Mouse (Mus musculus) kidney, embryonic 15.5 days (tissue): ENCODE measurements at regions not wholly inside any gene's neighbourhood (a gene's known extent, or its start where the extent isn't known, plus 50 kb on each side); places are given as distances from the start of the nearest gene placed in this dataset.

Experiments used
- ATAC-seq: fragments of 200-750 bp; cut with Nextera tagmentation; replicated peaks from 2 replicates; pipeline ENCODE4 v1.8.0; 2017; ENCODE audit warnings: moderate TSS enrichment; ENCODE audit not compliant: low FRiP score
- H3K27ac ChIP-seq: fragments of 300-500 bp; sonication (generic); 2 replicates; pipeline ENCODE4 v1.5.1; 2015; ENCODE audit warnings: mild to moderate bottlenecking, inconsistent platforms
- H3K27me3 ChIP-seq: fragments of 300-500 bp; sonication (generic); 2 replicates; pipeline ENCODE4 v1.6.1; 2015; ENCODE audit warnings: inconsistent platforms
- H3K36me3 ChIP-seq: fragments of 300-500 bp; sonication (generic); 2 replicates; pipeline ENCODE4 v1.6.1; 2015; ENCODE audit warnings: inconsistent platforms
- H3K4me1 ChIP-seq: fragments of 300-500 bp; sonication (generic); 2 replicates; pipeline ENCODE4 v1.6.1; 2015; ENCODE audit warnings: inconsistent platforms
- H3K4me2 ChIP-seq: fragments of 300-500 bp; sonication (generic); 2 replicates; pipeline ENCODE4 v1.6.1; 2015; ENCODE audit warnings: moderate library complexity, mild to moderate bottlenecking, inconsistent platforms
- H3K4me3 ChIP-seq: fragments of 300-500 bp; sonication (generic); replicated peaks from 2 replicates; pipeline ENCODE4 v1.5.1; 2015; ENCODE audit warnings: mild to moderate bottlenecking, inconsistent platforms
- H3K9ac ChIP-seq: fragments of 300-500 bp; sonication (generic); 2 replicates; pipeline ENCODE4 v1.6.1; 2015; ENCODE audit warnings: mild to moderate bottlenecking, inconsistent platforms
- H3K9me3 ChIP-seq: fragments of 300-500 bp; sonication (generic); replicated peaks from 2 replicates; pipeline ENCODE4 v1.6.1; 2016; ENCODE audit warnings: inconsistent platforms
- WGBS: fragments of 180-500 bp; shearing (Covaris S2); methylation state at CpG from one replicate; pipeline ENCODE4 v1.1.7; 2015; ENCODE audit warnings: mixed read lengths; 5-methylcytosine and 5-hydroxymethylcytosine counted together

- ATAC-seq, result no peak
- no peaks in the 10 kb centered on the region for H3K36me3 ChIP-seq
- no peaks in the 10 kb centered on the region for H3K9me3 ChIP-seq
- H3K4me2 ChIP-seq, result no peak overlapping the region
- H3K9ac ChIP-seq, result no peak overlapping the region
- H3K27ac ChIP-seq, result no peak overlapping the region
- no peaks in the 10 kb centered on the region for H3K27me3 ChIP-seq
- no peak overlapping the region for H3K4me3 ChIP-seq
- no peaks in the 10 kb centered on the region for H3K4me1 ChIP-seq
- 79% methylated on average over 10 of the region's 10 CpGs for WGBS
Measured at GRCm38 (mm10) chr14:68022925-68023324, 1271.2 kb downstream of the Synb start.

GRCm38 (mm10) chr14:68021240-68021639 lies 1272.9 kb downstream of the Synb start:
- no peak overlapping the region for H3K27ac ChIP-seq
- no peak overlapping the region for H3K4me3 ChIP-seq
- no peaks in the 10 kb centered on the region for H3K27me3 ChIP-seq
- H3K4me1 ChIP-seq, result no peaks in the 10 kb centered on the region
- no peak overlapping the region for H3K4me2 ChIP-seq
- WGBS, result 69% methylated on average over 7 of the region's 7 CpGs
- H3K36me3 ChIP-seq, result no peaks in the 10 kb centered on the region
- no peak for ATAC-seq
- no peaks in the 10 kb centered on the region for H3K9me3 ChIP-seq
- H3K9ac ChIP-seq, result no peak overlapping the region

GRCm38 (mm10) chr14:68020769-68021168 lies 1273.3 kb downstream of the Synb start:
- H3K9me3 ChIP-seq, result no peaks in the 10 kb centered on the region
- ATAC-seq, result no peak
- no peak overlapping the region for H3K4me3 ChIP-seq
- H3K4me1 ChIP-seq, result no peaks in the 10 kb centered on the region
- H3K27ac ChIP-seq, result no peak overlapping the region
- WGBS, result 86% methylated on average over 6 of the region's 6 CpGs
- H3K27me3 ChIP-seq, result no peaks in the 10 kb centered on the region
- H3K36me3 ChIP-seq, result no peaks in the 10 kb centered on the region
- H3K9ac ChIP-seq, result no peak overlapping the region
- no peak overlapping the region for H3K4me2 ChIP-seq

- no peaks in the 10 kb centered on the region for H3K4me1 ChIP-seq
- H3K36me3 ChIP-seq, result no peaks in the 10 kb centered on the region
- H3K4me2 ChIP-seq, result no peak overlapping the region
Measured at GRCm38 (mm10) chr14:68018686-68019085, 1275.4 kb downstream of the Synb start.

GRCm38 (mm10) chr14:67996790-67997417 lies 1297.2 kb downstream of the Synb start:
- ATAC-seq, result no peak
- WGBS, result 77% methylated on average over 7 of the region's 7 CpGs
- H3K4me1 ChIP-seq, result no peaks in the 10 kb centered on the region

More at GRCm38 (mm10) chr14:68018686-68019085, 1275.4 kb downstream of the Synb start:
- Histone ChIP-seq H3K4me3 (no peak overlapping the region), H3K27me3 (no peaks in the 10 kb centered on the region), H3K9ac (no peak overlapping the region), H3K9me3 (no peaks in the 10 kb centered on the region), H3K27ac (no peak overlapping the region)
- no peak for ATAC-seq

GRCm38 (mm10) chr14:67993611-67994051 lies 1300.5 kb downstream of the Synb start:
- H3K4me1 ChIP-seq, result no peaks in the 10 kb centered on the region
- 65% methylated on average over 13 of the region's 13 CpGs for WGBS
- no peak overlapping the region for H3K27ac ChIP-seq
- peak overlapping the region; percentile 22 for H3K4me2 ChIP-seq
- no peak overlapping the region for H3K4me3 ChIP-seq
- no peak for ATAC-seq
- H3K36me3 ChIP-seq, result no peaks in the 10 kb centered on the region
- H3K9me3 ChIP-seq, result no peaks in the 10 kb centered on the region
- no peaks in the 10 kb centered on the region; the same call in 1 of the 2 replicates for H3K27me3 ChIP-seq
- no peak overlapping the region for H3K9ac ChIP-seq

More at GRCm38 (mm10) chr14:67996790-67997417, 1297.2 kb downstream of the Synb start:
- Histone ChIP-seq H3K27me3 (no peaks in the 10 kb centered on the region; the same call in 1 of the 2 replicates), H3K4me2 (no peak overlapping the region), H3K9me3 (no peaks in the 10 kb centered on the region), H3K36me3 (no peaks in the 10 kb centered on the region), H3K27ac (no peak overlapping the region), H3K4me3 (no peak overlapping the region), H3K9ac (no peak overlapping the region)

GRCm38 (mm10) chr14:67993142-67993541 lies 1301.0 kb downstream of the Synb start:
- H3K27me3 ChIP-seq, result no peaks in the 10 kb centered on the region; the same call in 1 of the 2 replicates
- H3K4me3 ChIP-seq, result no peak overlapping the region
- H3K4me1 ChIP-seq, result no peaks in the 10 kb centered on the region
- no peak for ATAC-seq
- no peaks in the 10 kb centered on the region for H3K36me3 ChIP-seq
- 16% methylated on average over 8 of the region's 8 CpGs for WGBS
- H3K27ac ChIP-seq, result no peak overlapping the region
- no peak overlapping the region for H3K9ac ChIP-seq
- peak overlapping the region; percentile 22 for H3K4me2 ChIP-seq
- no peaks in the 10 kb centered on the region for H3K9me3 ChIP-seq

GRCm38 (mm10) chr14:67992088-67992487 lies 1302.0 kb downstream of the Synb start:
- ATAC-seq, result no peak
- WGBS, result 69% methylated on average over 6 of the region's 6 CpGs
- Histone ChIP-seq H3K4me2 (no peak overlapping the region), H3K9ac (no peak overlapping the region), H3K9me3 (no peaks in the 10 kb centered on the region), H3K4me3 (no peak overlapping the region), H3K4me1 (no peaks in the 10 kb centered on the region), H3K27ac (no peak overlapping the region), H3K36me3 (no peaks in the 10 kb centered on the region), H3K27me3 (no peaks in the 10 kb centered on the region; the same call in 1 of the 2 replicates)

- Histone ChIP-seq H3K4me2 (no peak overlapping the region), H3K27ac (no peak overlapping the region), H3K36me3 (no peaks in the 10 kb centered on the region), H3K4me3 (no peak overlapping the region), H3K4me1 (no peaks in the 10 kb centered on the region), H3K27me3 (no peaks in the 10 kb centered on the region; the same call in 1 of the 2 replicates), H3K9ac (no peak overlapping the region), H3K9me3 (no peaks in the 10 kb centered on the region)
- 78% methylated on average over 3 of the region's 3 CpGs for WGBS
- no peak for ATAC-seq
Measured at GRCm38 (mm10) chr14:67990271-67990670, 1303.8 kb downstream of the Synb start.
